Mouse (Mus musculus) testis, adult 2 months (tissue): ENCODE measurements at regions not wholly inside any gene's neighbourhood (a gene's known extent, or its start where the extent isn't known, plus 50 kb on each side); places are given as distances from the start of the nearest gene placed in this dataset.

Source experiments
- CTCF ChIP-seq: fragments of 200-500 bp; IDR thresholded peaks from 2 replicates; pipeline ENCODE4 v1.5.1; 2012; ENCODE audit warnings: low read depth, mild to moderate bottlenecking, inconsistent platforms, low read length, moderate library complexity; ENCODE audit not compliant: control insufficient read depth, insufficient read depth, insufficient replicate concordance
- POLR2A ChIP-seq: fragments of 200-500 bp; IDR thresholded peaks from 2 replicates; pipeline ENCODE4 v1.6.1; 2012; ENCODE audit warnings: low read depth, mild to moderate bottlenecking, inconsistent platforms, low read length, moderate library complexity; ENCODE audit not compliant: control insufficient read depth

- TF ChIP-seq POLR2A (no peak), CTCF (no peak)
Observed at GRCm38 (mm10) chr13:107925470-107925869, 118.8 kb upstream of the Smim15 start.
